In genomic region chr1:86467416-86467815, GRCm38 (mm10) we compare ENCODE assay signal across 22 mouse cellular contexts. TPM values are rescaled to one million over a fixed set of nuclear protein-coding genes. Genes with fewer than 3 reads are reported as not detected.
"Had no signal": no experiment of that assay in that cellular context is flagged by ENCODE, and none has a peak within 500 bp of the region (broad histone marks: within the 10 kb centered on the region; RNA-seq: fewer than 3 reads in every experiment).

No protein-coding gene starts in this region.

- H3K9ac ChIP-seq: liver, embryonic 12.5 days; lung, embryonic 14.5 days; midbrain, embryonic 12.5 days; neural tube, embryonic 13.5 days had no signal

- H3K27ac ChIP-seq: kidney, postnatal 0 days; layer of hippocampus, adult 2 months; liver, embryonic 12.5 days; macrophage; midbrain, embryonic 12.5 days; neural tube, embryonic 13.5 days had no signal

- H3K4me2 ChIP-seq: liver, embryonic 12.5 days; lung, embryonic 14.5 days; midbrain, embryonic 12.5 days; neural tube, embryonic 13.5 days had no signal

- H3K36me3 ChIP-seq: liver, embryonic 12.5 days; midbrain, embryonic 12.5 days; neural tube, embryonic 13.5 days had no signal

- ATAC-seq: liver, embryonic 12.5 days; midbrain, embryonic 16.5 days had no signal

- H3K9me3 ChIP-seq: liver, embryonic 12.5 days; midbrain, embryonic 12.5 days; neural tube, embryonic 13.5 days had no signal

- H3K4me3 ChIP-seq: layer of hippocampus, adult 2 months; liver, embryonic 12.5 days; midbrain, embryonic 12.5 days; neural tube, embryonic 13.5 days had no signal

- H3K27me3 ChIP-seq: liver, embryonic 12.5 days; neural tube, embryonic 13.5 days had no signal

- DNase-seq: kidney, adult 8-10 months; left cerebral cortex, postnatal 4 days; lung, embryonic 14.5 days; lung, postnatal 10 days; retina, postnatal 1 day; right cerebral cortex, postnatal 14 days; thymus, adult 2 months; thymus, postnatal 25 days had no signal

RNA-seq across cellular contexts. Expression of gene Tex44, which starts 41.3 kb away (rescaled TPM):
- total RNA-seq: layer of hippocampus, adult 2 months; layer of hippocampus, postnatal 10 days; left cerebral cortex, postnatal 10 days; left cerebral cortex, postnatal 4 days; megakaryocyte-erythroid progenitor cell, adult 5-6 weeks had no signal
- polyA plus RNA-seq: kidney, postnatal 0 days; limb, embryonic 14.5 days; liver, embryonic 12.5 days; liver, embryonic 16.5 days; lung, embryonic 14.5 days; macrophage; midbrain, embryonic 12.5 days; midbrain, embryonic 16.5 days; neural tube, embryonic 13.5 days; stomach, embryonic 16.5 days; urinary bladder, adult 2 months had no signal

RNA-seq across cellular contexts. Expression of gene Nmur1, which starts 41.4 kb away (rescaled TPM):
- total RNA-seq: layer of hippocampus, adult 2 months; layer of hippocampus, postnatal 10 days; megakaryocyte-erythroid progenitor cell, adult 5-6 weeks had no signal
- polyA plus RNA-seq: kidney, postnatal 0 days; limb, embryonic 14.5 days; liver, embryonic 16.5 days; lung, embryonic 14.5 days; macrophage; midbrain, embryonic 12.5 days; stomach, embryonic 16.5 days had no signal
